Mouse (Mus musculus) kidney, adult 2 months (tissue): Measurements from ENCODE around the gene Med4. TPM values are rescaled to one million over a fixed set of nuclear protein-coding genes. Genes with fewer than 3 reads are reported as not detected.

Source experiments
- DNase-seq: peaks from one replicate; pipeline ENCODE4 v3.0.0; 2021
- H3K27ac ChIP-seq: fragments of 200-500 bp; 2 replicates; pipeline ENCODE4 v1.5.1; 2012; ENCODE audit warnings: low read depth, low read length, control low read depth, inconsistent platforms; ENCODE audit not compliant: insufficient read depth
- H3K27me3 ChIP-seq: fragments of 200-500 bp; replicated peaks from 2 replicates; pipeline ENCODE4 v1.6.1; 2012; ENCODE audit warnings: mild to moderate bottlenecking, moderate library complexity, low read length, inconsistent platforms; ENCODE audit not compliant: control insufficient read depth, insufficient read depth
- H3K36me3 ChIP-seq: fragments of 200-500 bp; 2 replicates; pipeline ENCODE4 v1.6.1; 2012; ENCODE audit warnings: mild to moderate bottlenecking, moderate library complexity, low read length, inconsistent platforms; ENCODE audit not compliant: control insufficient read depth, insufficient read depth
- H3K4me1 ChIP-seq: fragments of 200-500 bp; 2 replicates; pipeline ENCODE4 v1.6.1; 2011; ENCODE audit warnings: low read length; ENCODE audit not compliant: control insufficient read depth, insufficient read depth
- H3K4me3 ChIP-seq: fragments of 200-500 bp; 2 replicates; pipeline ENCODE4 v1.5.1; 2011; ENCODE audit warnings: mild to moderate bottlenecking, low read depth, low read length, control low read depth; ENCODE audit not compliant: insufficient read depth
- CTCF ChIP-seq: fragments of 200-500 bp; conservative IDR thresholded peaks from 2 replicates; pipeline ENCODE4 v1.5.1; 2011; ENCODE audit warnings: low read depth, mild to moderate bottlenecking, control low read depth, low read length, moderate library complexity, mixed read lengths; ENCODE audit not compliant: insufficient read depth, insufficient read length
- POLR2A ChIP-seq: fragments of 200-500 bp; IDR thresholded peaks from one replicate; pipeline ENCODE4 v1.6.1; 2011; ENCODE audit warnings: low read depth, low read length, control low read depth
- WGBS: fragments of 180-500 bp; shearing (Covaris S2); methylation state at CpG from one replicate; pipeline ENCODE4 v1.1.7; 2018; 5-methylcytosine and 5-hydroxymethylcytosine counted together
- polyA plus RNA-seq: library from polyadenylated mRNA; depleted of rRNA; stranded (reverse); fragments of >200 nt; gene quantifications from 2 replicates; pipeline ENCODE4 v1.2.3, GENCODE M21; 2012

Med4 gene
- polyA plus RNA-seq, 1 experiment: 13.6 TPM

DNA sequence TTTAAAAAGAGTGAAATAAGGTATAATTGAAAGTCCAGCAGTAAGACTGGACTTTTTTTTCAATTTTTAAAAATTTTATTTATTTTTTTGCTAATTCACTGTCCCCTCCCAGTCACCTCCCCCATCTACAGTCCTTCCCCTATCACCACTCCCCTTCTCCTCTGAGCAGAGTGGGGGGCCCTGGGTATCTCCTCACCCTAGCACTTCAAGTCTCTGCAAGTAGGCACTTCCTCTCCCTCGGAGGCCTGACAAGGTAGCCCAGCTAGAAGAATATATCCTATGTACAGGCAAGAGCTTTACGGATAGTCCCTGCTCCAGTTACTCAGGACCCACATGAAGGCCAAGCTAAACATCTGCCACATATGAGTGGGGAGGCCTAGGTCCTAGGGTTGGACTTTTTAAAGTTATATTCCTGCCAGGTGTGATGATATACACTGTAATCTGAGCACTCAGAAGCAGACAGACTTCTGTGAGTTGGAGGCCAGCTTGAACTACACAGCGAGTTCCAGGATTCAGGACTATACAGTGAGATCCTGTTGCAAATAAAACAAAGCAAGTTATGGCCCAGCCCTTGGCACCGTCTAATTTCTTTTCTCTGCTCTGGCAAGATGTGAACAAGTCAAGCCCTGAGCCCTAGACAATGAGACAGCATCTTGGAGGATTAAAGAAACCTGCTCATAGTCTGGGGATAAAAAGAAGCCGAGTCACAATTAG lies 26.2 kb upstream of the Med4 start:
- TF ChIP-seq CTCF: no peak
- WGBS: 72% methylated on average over 5 of the region's 5 CpGs
- H3K36me3 ChIP-seq: no peaks in the 10 kb centered on the region
- DNase-seq: no peak
- no peak overlapping the region for H3K4me3 ChIP-seq
- H3K4me1 ChIP-seq: no peaks in the 10 kb centered on the region
- H3K27ac ChIP-seq: no peak overlapping the region
- H3K27me3 ChIP-seq: no peaks in the 10 kb centered on the region

DNA sequence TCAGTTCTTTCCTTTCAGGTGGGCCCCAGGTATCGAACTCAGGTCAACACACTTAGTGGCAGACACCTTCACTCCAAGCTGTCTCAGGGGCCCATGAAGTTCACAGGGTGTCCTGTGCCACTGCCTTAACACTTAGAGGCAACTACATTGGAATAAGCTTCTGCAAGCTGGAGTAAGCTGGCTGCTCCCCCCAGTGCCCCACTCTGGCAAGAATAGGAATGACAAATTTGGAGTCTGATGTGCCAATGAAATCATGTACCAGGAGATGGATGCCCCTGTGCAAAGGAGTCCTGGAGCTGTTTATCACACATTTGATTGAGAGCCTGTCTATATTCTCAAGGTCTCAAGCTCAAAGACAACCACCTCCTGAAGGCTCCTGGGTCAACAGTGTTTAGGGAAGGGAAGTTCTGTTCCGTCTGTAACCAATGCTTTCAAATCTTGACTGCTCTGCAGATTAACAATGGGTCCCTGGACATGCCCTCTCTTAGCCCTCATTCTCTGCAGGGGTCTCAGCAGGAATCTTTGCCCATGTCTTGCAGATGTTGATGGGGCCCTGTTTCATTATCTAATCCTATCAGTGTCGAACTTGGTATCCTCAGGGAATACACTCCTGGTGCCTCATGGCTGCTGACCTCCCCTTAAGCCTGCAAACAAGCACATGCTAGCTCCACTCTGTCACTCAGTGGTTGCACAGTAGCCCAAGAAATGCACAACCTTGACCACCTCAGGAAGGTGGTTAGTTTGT lies 25.3 kb upstream of the Med4 start:
- 91% methylated on average over 3 of the region's 3 CpGs for WGBS
- Histone ChIP-seq H3K4me3 (no peak overlapping the region), H3K36me3 (no peaks in the 10 kb centered on the region), H3K4me1 (no peaks in the 10 kb centered on the region), H3K27ac (no peak overlapping the region), H3K27me3 (no peaks in the 10 kb centered on the region)
- no peak for DNase-seq
- TF ChIP-seq POLR2A (no peak), CTCF (no peak)

DNA sequence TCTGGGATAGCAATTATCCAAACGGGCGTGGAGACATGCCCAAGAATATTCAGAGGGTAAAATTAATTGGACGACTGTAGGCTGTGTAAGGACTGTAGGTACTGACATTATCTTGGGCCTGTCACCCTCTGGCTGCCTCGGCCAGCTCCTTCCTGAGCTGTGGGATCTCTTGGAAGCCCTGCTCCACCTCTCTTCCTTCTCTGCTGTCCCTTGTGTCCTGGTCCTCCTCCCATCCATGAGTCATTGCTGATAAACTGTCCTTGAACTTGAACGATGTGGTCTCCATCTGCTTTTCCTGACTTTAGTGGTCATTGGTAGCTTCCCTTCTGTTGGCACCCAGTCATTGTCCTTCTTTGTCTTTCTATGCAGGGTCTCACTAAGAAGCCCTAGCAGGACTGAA lies 23.2 kb upstream of the Med4 start:
- no peak overlapping the region for H3K27ac ChIP-seq

DNA sequence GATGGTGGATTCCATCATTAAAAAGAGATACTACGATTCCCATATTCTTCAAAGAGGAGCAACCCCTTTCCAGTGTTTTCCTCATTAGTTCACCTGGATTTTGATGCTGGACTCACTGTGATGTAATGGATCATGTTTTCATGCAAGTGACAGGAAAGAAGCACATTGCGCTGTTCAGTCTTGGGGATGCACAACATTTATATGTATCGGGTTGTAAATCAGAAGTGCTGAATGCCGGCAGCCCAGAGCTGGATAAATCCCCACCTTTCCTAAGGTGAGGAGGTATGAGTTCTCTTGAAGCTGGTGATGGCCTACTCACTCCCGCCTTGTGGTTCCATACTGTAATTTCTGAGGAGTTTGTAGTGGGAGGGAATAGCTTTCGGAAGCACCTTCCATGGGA lies 16.5 kb upstream of the Med4 start:
- H3K27ac ChIP-seq: no peak overlapping the region
- no peaks in the 10 kb centered on the region for H3K4me1 ChIP-seq
- H3K36me3 ChIP-seq: no peaks in the 10 kb centered on the region
- DNase-seq: no peak
- no peak overlapping the region for H3K4me3 ChIP-seq
- TF ChIP-seq POLR2A (no peak), CTCF (no peak)
- 96% methylated on average over 6 of the region's 6 CpGs for WGBS
- no peaks in the 10 kb centered on the region for H3K27me3 ChIP-seq

More for the DNA sequence above, 23.2 kb upstream of the Med4 start:
- no peak overlapping the region for H3K4me3 ChIP-seq
- H3K27me3 ChIP-seq: no peaks in the 10 kb centered on the region
- TF ChIP-seq CTCF: no peak
- TF ChIP-seq POLR2A: no peak
- no peak for DNase-seq
- H3K36me3 ChIP-seq: no peaks in the 10 kb centered on the region
- WGBS: 78% methylated on average over 5 of the region's 5 CpGs
- no peaks in the 10 kb centered on the region for H3K4me1 ChIP-seq

DNA sequence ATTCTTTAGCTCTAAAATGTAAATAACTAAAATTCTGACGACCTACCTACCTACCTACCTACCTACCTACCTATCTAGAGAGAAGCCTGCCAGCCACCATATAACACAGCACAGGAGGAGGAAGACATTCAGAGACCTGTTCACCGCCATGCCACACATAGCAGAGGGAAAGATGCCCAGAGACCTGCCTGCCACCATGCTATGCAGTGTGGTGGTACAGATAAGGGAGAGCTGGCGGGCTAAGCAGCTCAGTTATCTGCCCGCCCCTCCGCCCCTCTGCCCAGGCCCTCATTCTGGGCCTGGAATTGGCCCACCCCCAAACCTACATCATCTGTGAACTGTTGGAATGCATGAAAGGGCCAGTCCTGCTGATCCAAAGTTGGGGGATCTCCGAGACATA lies 15.7 kb upstream of the Med4 start:
- Histone ChIP-seq H3K36me3 (no peaks in the 10 kb centered on the region), H3K4me1 (no peaks in the 10 kb centered on the region), H3K27me3 (no peaks in the 10 kb centered on the region), H3K4me3 (no peak overlapping the region), H3K27ac (no peak overlapping the region)
- WGBS: 80% methylated on average over 6 of the region's 6 CpGs
- DNase-seq: no peak
- TF ChIP-seq POLR2A (no peak), CTCF (no peak)

DNA sequence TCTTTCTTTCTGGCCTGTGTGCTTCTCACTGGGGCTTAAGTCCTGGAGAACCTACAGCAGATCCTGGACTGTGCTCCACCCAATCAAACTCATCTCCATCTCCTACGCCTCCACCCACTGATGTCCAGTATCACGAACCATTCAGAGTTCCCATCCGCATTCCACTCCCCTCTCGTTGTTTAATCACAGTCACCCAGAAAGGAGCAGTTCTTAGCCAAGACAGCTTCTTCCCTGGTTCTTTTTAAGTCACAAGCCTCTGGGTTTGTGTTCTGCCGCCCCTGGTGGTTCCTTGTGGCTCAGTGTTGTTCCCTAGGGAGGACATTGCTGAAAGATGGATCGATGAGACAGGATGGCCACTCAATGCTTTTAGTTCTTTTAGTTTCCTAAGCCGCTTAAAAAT lies 14.1 kb upstream of the Med4 start:
- Histone ChIP-seq H3K36me3 (no peaks in the 10 kb centered on the region), H3K4me1 (no peaks in the 10 kb centered on the region), H3K27ac (no peak overlapping the region), H3K4me3 (no peak overlapping the region), H3K27me3 (no peaks in the 10 kb centered on the region)
- DNase-seq: no peak
- WGBS: 71% methylated on average over 7 of the region's 7 CpGs
- TF ChIP-seq POLR2A: no peak
- no peak for TF ChIP-seq CTCF

DNA sequence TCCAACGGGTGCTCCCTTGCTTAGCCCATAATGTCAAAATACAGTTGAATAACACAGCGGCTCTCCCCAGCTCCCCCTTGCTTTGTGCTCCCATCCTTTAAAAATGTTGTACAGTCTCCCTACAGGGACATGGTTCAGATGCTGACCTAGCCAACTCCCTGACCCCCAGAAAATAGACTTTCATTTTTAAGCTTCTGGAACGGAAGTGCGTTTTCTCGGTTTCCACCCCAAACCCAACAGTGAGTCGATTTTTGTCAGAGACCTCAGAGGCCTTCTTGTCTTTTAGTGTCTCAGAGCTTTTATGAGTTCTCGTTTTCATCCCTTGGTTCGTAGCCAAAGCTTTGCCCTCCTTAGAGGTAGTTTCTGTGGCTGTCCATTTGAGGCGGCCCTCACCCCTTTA lies 8.5 kb upstream of the Med4 start:
- WGBS: 86% methylated on average over 9 of the region's 9 CpGs
- no peak overlapping the region for H3K27ac ChIP-seq
- H3K4me1 ChIP-seq: no peaks in the 10 kb centered on the region
- no peak overlapping the region for H3K4me3 ChIP-seq
- DNase-seq: no peak
- no peaks in the 10 kb centered on the region for H3K27me3 ChIP-seq
- TF ChIP-seq POLR2A (no peak), CTCF (no peak)
- no peaks in the 10 kb centered on the region for H3K36me3 ChIP-seq
